Mouse (Mus musculus) midbrain, embryonic 14.5 days (tissue): ENCODE measurements around the gene Polr2m. TPM values are rescaled to one million over a fixed set of nuclear protein-coding genes. Genes with fewer than 3 reads are reported as not detected.

Experiments
- ATAC-seq: fragments of 200-750 bp; cut with Nextera tagmentation; 2 replicates; pipeline ENCODE4 v1.8.0; 2017; ENCODE audit warnings: moderate number of reproducible peaks, moderate library complexity; ENCODE audit not compliant: low FRiP score, low TSS enrichment
- DNase-seq: peaks from one replicate; pipeline ENCODE4 v3.0.0-alpha.2; 2015
- H3K27ac ChIP-seq: fragments of 300-500 bp; sonication (generic); replicated peaks from 2 replicates; pipeline ENCODE4 v1.5.1; 2014; ENCODE audit warnings: mild to moderate bottlenecking, low read depth, low read length, moderate library complexity
- H3K27me3 ChIP-seq: fragments of 300-500 bp; sonication (generic); 2 replicates; pipeline ENCODE4 v1.6.1; 2014; ENCODE audit warnings: low read length, control low read depth, mixed read lengths; ENCODE audit not compliant: control insufficient read depth, insufficient read depth
- H3K36me3 ChIP-seq: fragments of 300-500 bp; sonication (generic); 2 replicates; pipeline ENCODE4 v1.6.1; 2014; ENCODE audit warnings: low read length, control low read depth; ENCODE audit not compliant: control insufficient read depth, insufficient read depth
- H3K4me1 ChIP-seq: fragments of 300-500 bp; sonication (generic); 2 replicates; pipeline ENCODE4 v1.6.1; 2014; ENCODE audit warnings: mild to moderate bottlenecking, antibody characterized with exemption, low read length, control low read depth; ENCODE audit not compliant: control insufficient read depth, insufficient read depth
- H3K4me2 ChIP-seq: fragments of 300-500 bp; sonication (generic); 2 replicates; pipeline ENCODE4 v1.6.1; 2014; ENCODE audit warnings: mild to moderate bottlenecking, low read length, moderate library complexity
- H3K4me3 ChIP-seq: fragments of 300-500 bp; sonication (generic); replicated peaks from 2 replicates; pipeline ENCODE4 v1.5.1; 2014; ENCODE audit warnings: low read depth, low read length
- H3K9ac ChIP-seq: fragments of 300-500 bp; sonication (generic); replicated peaks from 2 replicates; pipeline ENCODE4 v1.6.1; 2014; ENCODE audit warnings: mild to moderate bottlenecking, low read length, moderate library complexity
- H3K9me3 ChIP-seq: fragments of 300-500 bp; sonication (generic); 2 replicates; pipeline ENCODE4 v1.6.1; 2016; ENCODE audit warnings: low read length, control low read depth, mixed read lengths; ENCODE audit not compliant: control insufficient read depth
- WGBS: fragments of 180-500 bp; shearing (Covaris S2); extraction: QIAGEN DNeasy Blood & Tissue Kit; methylation state at CpG from one replicate; pipeline ENCODE4 v1.1.7; 2014; 5-methylcytosine and 5-hydroxymethylcytosine counted together
- polyA plus RNA-seq: library from polyadenylated mRNA; unstranded; fragments of >200 nt; fragmentation: Nextera tagmentation; extraction: Ambion mirVana; gene quantifications from 2 replicates; pipeline ENCODE4 v1.2.1, GENCODE M21; 2014

Gene Polr2m
- polyA plus RNA-seq, 1 experiment from 2014 or later: 305 TPM

DNA sequence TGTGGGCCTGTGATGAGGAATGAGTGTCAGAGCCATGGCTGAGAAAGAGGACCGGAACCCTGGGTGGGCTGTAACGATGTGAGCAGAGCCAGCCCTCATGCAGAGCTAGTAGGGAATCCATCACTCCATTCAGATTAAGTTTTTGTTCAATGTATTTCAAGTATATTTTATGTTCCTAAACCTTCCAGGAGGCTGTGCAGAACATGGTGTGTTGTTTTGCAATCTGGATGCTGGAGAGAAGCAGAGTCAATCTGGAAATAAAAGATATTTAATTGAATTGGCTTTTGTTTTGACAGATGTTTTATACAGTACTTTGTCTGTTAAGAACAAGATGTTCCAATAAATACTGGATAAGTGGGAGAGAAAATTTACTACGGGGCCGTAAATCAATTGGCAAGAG lies 29.0 kb downstream of the Polr2m start:
- H3K4me1 ChIP-seq: no peaks in the 10 kb centered on the region
- 97% methylated on average over 4 of the region's 4 CpGs for WGBS
- no peaks in the 10 kb centered on the region for H3K9me3 ChIP-seq
- H3K9ac ChIP-seq: no peak overlapping the region
- no peak overlapping the region for H3K4me2 ChIP-seq
- ATAC-seq (no peak), DNase-seq (no peak)
- no peaks in the 10 kb centered on the region for H3K27me3 ChIP-seq
- no peak overlapping the region for H3K4me3 ChIP-seq
- H3K27ac ChIP-seq: no peak overlapping the region
- no peaks in the 10 kb centered on the region for H3K36me3 ChIP-seq

GRCm38 (mm10) chr9:71453917-71454316 lies 31.8 kb downstream of the Polr2m start:
- ATAC-seq (no peak), DNase-seq (no peak)
- Histone ChIP-seq H3K4me2 (no peak overlapping the region), H3K4me3 (no peak overlapping the region), H3K27me3 (no peaks in the 10 kb centered on the region), H3K9ac (no peak overlapping the region), H3K4me1 (no peaks in the 10 kb centered on the region), H3K36me3 (no peaks in the 10 kb centered on the region), H3K9me3 (no peaks in the 10 kb centered on the region), H3K27ac (no peak overlapping the region)
- 76% methylated on average over 5 of the region's 5 CpGs for WGBS

DNA sequence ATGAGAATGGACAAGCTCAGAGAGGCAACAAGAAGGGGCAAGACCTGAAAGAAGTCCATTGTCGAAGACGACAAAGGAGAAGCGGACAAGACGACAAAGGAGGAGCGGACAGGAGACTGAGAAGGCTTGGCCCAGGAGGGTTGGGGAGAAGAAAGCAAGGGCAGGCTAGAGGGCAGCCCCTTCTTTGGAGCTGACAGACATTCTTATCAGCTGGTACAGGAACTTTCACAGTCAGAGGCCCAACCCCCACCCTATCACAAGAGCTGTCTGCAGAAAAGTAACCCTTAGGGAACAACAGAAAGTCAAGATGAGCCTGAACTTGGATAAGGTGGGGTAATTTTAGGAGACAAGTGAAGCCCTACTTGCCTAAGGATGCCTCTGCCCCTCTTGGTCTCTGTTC lies 32.4 kb downstream of the Polr2m start:
- DNase-seq (no peak), ATAC-seq (no peak)
- no peaks in the 10 kb centered on the region for H3K4me1 ChIP-seq
- no peak overlapping the region for H3K4me2 ChIP-seq
- H3K36me3 ChIP-seq: no peaks in the 10 kb centered on the region
- H3K9me3 ChIP-seq: no peaks in the 10 kb centered on the region
- no peak overlapping the region for H3K9ac ChIP-seq
- H3K27me3 ChIP-seq: no peaks in the 10 kb centered on the region
- WGBS: 57% methylated on average over 5 of the region's 5 CpGs
- H3K27ac ChIP-seq: no peak overlapping the region
- H3K4me3 ChIP-seq: no peak overlapping the region

- no peak overlapping the region for H3K4me3 ChIP-seq
- H3K4me2 ChIP-seq: no peak overlapping the region
- no peak for DNase-seq
- no peaks in the 10 kb centered on the region for H3K9me3 ChIP-seq
- no peaks in the 10 kb centered on the region for H3K27me3 ChIP-seq
- H3K27ac ChIP-seq: no peak overlapping the region
- no peak overlapping the region for H3K9ac ChIP-seq
- H3K36me3 ChIP-seq: no peaks in the 10 kb centered on the region
- no peaks in the 10 kb centered on the region for H3K4me1 ChIP-seq
- 80% methylated on average over 6 of the region's 6 CpGs for WGBS
- ATAC-seq: no peak
Observed at GRCm38 (mm10) chr9:71450626-71451025, 35.1 kb downstream of the Polr2m start.

GRCm38 (mm10) chr9:71447573-71447972 lies 38.2 kb downstream of the Polr2m start:
- peak; percentile 74 for DNase-seq
- Histone ChIP-seq H3K4me3 (no peak overlapping the region), H3K27ac (no peak overlapping the region), H3K27me3 (no peaks in the 10 kb centered on the region), H3K9ac (no peak overlapping the region), H3K4me1 (no peaks in the 10 kb centered on the region), H3K36me3 (no peaks in the 10 kb centered on the region), H3K4me2 (no peak overlapping the region), H3K9me3 (no peaks in the 10 kb centered on the region)
- ATAC-seq: no peak
- 33% methylated on average over 4 of the region's 4 CpGs for WGBS

DNA sequence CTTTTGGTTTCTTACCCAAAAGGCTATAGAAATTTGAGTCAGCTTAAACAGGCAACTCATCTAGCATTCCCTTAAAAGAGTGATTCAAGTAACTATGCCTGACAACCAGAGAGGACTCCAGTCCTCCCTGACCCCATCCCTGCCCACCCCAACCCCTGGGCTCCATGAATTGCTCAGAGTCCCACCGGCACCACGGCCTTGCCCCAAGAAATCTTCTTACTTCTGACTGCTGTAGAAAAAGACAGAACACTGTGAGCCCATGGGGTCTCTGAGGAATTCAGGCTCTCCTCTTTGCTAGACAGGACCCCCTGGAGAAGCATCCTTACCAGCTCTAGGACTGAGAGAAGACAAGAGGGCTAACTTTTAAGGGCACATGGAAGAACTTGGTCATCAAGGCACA lies 40.4 kb downstream of the Polr2m start:
- ATAC-seq (no peak), DNase-seq (no peak)
- H3K36me3 ChIP-seq: no peaks in the 10 kb centered on the region
- H3K4me1 ChIP-seq: no peaks in the 10 kb centered on the region
- H3K9me3 ChIP-seq: no peaks in the 10 kb centered on the region
- no peak overlapping the region for H3K27ac ChIP-seq
- no peak overlapping the region for H3K4me2 ChIP-seq
- H3K4me3 ChIP-seq: no peak overlapping the region
- H3K9ac ChIP-seq: no peak overlapping the region
- H3K27me3 ChIP-seq: no peaks in the 10 kb centered on the region
- WGBS: 82% methylated on average over 2 of the region's 2 CpGs

DNA sequence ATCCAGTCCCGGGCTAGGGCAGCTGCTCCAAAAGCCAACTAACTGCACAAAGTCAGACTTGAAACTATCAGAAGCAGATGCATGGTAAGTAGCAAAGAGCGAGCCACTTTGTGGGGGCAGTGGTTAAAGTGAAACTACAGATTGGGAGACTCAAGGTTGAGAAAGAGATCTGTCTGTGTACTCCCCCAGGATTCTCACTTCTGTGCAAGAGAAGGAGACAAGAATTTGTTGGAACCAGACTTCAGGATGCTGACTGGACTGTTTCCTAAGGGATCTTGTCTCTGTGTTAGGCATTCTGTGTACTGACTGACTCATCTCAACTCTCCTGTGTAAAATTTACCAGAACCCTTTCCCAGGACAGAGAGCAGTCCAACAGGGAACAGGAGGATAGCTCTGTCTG lies 47.6 kb downstream of the Polr2m start:
- Histone ChIP-seq H3K36me3 (no peaks in the 10 kb centered on the region), H3K9ac (no peak overlapping the region), H3K9me3 (no peaks in the 10 kb centered on the region), H3K4me2 (no peak overlapping the region), H3K27ac (no peak overlapping the region), H3K4me1 (no peaks in the 10 kb centered on the region), H3K4me3 (no peak overlapping the region), H3K27me3 (no peaks in the 10 kb centered on the region)
- 90% methylated on average over 2 of the region's 2 CpGs for WGBS
- DNase-seq (no peak), ATAC-seq (no peak)

Other genes with a start within 250 kb of the Polr2m start
- 1.3 and 2.2 TPM in 2 replicates for gene Myzap, start 106.4 kb upstream of the Polr2m start, polyA plus RNA-seq